Mouse (Mus musculus) fat pad, adult 2 months (tissue): Measurements from ENCODE around the gene March8.
A peak's percentile ranks its signal among the peaks of the same experiment; 100 is the strongest.
"Not testable (repeated sequence)": the region's sequence is repeated elsewhere in the genome, so short reads cannot be mapped to it uniquely, and the experiment has no call there.

Experiments used
- DNase-seq: peaks from one replicate; pipeline ENCODE4 v3.0.0-alpha.2; 2011; ENCODE audit warnings: low read depth, low spot score; ENCODE audit errors: extremely low read depth

March8 gene

DNA sequence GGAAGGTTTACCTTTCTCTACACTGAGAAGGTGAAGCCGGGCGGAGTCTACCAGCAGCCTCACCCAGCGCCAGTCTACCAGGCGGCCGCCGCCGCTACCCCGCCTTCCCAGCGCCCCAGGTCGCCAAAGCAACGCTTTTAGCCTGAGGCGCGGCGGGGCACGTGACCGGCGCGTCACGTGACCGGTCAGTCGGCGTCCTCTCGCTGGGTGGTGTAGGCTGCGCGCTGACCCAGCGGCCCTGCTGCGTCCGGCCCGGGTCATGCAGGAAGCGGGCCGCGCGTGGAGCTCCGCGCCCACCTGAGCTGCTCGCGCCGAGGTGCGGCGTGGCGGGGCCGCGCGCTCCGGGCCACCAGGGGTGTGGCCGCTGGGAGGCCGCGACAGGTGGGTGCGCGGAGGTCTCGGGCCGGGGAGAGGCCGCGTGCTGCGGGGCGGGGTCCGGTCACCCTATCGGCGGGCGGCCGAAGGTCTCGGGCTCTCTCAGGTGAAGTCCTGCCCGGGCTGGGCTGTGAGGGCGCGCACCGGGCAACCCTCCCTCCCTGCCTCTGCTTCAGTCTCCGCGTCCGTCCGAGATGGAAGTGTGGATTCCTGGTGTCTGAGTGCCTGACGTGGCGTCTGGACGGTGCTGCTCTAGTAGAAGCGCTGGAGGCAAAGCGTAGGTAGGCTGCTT is at the start of gene March8:
Gene March8, plus strand, starts transcription at position 190 of the 667 bp plus-strand sequence.
- peak; percentile 45 for DNase-seq

DNA sequence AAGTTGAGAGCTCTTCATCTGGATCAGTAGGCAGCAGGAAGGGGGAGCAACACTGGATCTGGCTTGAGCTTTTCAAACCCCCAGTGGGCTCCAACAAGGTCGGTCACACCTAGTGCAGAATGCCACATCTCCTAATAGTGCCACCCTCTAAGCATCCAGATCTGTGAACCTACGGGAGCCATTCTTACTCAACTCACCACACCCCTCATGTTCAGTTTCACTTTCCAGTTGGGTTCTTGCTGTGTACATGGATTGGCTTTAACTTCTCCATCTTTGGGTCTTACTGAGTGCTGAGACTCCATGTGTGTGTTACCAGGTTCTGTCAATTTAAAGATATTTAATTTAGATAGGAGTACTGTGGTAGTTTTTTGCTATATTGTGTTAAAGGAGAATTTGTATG is 26.4 kb upstream of the March8 start:
- DNase-seq = no peak

DNA sequence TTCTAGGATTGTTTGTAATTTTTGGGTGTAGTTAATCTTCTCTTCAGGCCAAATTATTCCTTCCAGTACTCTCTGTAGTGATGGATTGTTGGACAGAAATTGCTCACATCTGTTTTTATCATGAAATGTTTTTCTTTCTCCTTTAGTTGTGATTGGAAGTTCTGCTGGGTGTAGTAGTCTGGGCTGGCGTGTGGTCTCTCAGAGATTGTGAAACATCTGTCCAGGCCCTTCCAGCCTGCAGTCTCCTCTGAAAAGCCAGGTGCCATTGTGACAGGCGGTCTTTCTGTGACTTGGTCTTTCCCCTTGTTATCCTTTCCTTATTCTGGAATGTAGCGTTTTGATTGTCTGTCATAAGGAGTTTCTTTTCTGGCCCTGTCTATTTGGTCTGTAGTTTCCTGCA is 18.6 kb upstream of the March8 start:
- DNase-seq = no peak

DNA sequence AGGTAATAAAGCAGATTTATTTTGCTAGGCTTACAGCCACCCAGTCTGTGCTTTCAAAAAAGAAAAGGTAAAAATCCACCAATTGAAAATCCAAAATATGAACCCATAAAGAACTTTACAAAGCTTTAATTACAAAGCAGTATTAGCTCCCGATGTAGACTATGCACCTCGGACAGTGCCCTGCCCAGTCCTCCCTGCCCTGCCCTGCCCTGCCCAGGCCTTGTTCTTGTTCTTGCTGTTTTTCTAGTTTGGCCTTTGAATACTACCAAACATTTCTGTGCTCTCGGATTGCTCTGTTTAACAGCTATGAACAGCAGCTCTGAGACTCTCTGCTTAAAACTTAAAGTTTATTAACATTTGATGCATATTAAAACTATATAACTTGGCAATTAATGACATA is 11.2 kb upstream of the March8 start:
- DNase-seq = no peak

DNA sequence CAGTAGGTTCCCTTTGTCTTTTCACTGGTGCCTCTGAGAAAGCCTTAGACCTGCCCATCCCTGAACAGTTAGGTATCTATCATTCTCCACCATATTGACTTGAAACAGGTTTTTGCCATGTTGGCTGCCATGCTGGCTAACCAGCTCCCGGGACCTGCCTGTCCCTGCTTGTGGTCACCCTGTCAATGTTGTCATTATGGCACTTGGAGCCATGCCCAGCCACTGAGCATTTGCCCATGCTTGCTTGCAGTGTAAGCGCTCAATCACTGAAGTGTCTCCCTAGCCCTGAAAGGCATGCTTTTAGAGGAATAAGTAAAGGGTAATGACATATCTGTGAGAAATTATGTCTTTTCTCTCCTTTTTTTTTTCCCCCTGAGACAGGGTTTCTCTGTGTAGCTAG is 6.4 kb upstream of the March8 start:
- no peak for DNase-seq

DNA sequence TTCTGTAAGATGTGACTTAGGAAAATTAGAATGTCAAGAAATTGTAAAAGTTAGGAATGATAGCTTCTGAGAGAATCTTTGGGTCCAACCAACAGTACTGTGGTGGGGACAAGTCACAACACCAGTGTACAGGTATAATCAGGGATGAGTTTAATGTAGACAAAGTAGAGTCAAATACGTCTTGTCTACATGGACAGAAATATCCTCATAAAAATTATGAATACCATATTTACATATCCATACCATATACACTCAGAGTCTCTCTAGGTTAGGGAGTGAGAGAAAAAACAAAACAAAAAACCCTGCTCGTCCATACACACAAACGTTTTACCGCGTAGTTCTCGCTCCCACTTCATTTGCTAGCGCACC is 374 bp upstream of the March8 start:
- no peak for DNase-seq

DNA sequence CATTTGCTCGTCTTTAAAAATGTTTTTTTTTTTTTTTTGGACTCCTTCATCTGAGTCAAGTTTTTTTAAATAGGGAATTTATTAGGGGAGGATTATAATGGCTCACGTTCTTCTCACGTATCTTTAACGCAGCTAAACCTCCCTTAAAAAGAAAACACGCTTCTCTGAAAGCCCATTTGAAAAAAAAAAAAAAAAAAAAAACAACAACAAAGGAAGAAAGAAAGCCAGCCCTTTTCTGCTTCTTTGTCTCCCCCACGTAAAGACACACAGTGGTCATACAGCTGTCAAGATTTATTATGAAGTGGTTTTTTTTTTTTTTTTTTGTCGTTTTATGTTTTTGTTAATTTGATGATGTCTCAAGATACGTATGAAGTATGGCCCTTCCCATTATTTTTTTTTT is 696 bp downstream of the March8 start:
- DNase-seq = no peak

DNA sequence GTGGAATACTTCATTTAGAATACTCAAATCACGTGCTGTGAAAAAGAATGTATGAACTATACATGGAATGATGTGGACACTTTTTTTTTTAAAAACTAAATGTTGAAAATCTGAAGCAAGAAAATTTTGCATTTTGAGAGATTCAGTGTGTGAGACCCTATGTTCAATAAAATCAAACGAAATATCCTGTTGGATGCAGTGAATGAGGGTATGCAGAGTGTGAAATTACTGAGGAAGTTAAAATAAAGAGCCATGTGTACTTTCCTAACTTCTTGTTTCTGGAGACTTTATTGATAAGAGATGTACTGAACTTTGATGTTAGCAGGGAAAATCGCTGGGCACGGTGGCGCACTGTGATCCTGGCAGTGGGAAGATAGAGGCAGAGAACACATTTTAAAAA is 1.3 kb downstream of the March8 start:
- no peak for DNase-seq

DNA sequence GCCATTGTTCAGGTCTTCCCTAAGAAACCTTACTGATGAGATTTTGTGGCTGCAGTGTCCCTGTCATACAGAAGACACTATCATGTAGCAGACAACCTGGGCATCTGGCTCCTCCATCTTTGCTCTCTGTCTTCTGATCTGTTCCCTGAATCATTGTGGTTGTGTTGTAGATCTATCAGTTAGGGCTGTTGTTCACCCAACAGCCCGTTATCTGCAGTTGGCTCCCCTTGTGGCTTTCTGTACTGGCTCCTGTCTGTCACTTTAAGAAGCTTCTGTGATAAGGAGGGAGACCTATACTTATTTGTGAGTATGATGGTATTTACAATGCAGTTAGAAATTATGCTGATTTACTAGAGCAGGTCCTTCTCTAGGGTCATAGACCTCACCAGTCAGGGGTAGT is 2.7 kb downstream of the March8 start:
- DNase-seq = no peak

DNA sequence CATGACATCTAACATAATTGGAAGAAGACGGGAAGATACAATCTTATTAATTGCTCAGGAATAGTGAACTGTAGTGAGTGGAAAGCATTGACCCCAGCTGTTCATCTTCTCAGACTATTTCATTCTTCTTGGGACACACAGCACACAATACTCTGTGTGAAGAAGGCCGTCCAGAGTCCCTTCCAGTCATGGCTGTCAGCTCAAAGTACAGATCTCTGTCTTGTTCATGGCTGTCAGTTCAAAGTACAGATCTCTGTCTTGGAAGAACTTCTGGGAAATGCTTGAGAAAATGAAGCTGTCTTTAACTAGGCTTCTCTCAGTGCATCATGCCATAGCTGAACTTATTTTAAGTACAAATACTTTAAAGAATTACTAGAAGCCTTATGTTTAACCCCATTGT is 10.1 kb downstream of the March8 start:
- DNase-seq = no peak

DNA sequence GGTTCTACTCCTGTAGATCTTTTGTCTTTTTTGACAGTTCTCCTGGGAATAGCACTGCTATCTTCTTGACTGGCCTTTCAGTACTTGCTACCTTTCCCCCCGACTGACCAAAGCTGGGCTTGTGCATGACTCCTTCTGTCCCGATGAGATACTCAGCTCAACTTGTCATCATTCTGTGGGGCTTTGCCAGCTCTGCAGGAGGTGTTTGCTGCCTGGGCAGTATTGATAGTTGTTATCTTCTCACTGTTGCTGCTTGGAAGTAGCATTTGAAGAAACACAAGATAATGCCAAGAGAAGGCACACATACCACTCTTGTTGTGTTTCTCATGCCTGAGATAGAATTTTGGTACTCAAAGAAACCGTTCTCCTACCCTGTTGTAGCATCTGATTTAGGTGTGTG is 12.2 kb downstream of the March8 start:
- DNase-seq = no peak

DNA sequence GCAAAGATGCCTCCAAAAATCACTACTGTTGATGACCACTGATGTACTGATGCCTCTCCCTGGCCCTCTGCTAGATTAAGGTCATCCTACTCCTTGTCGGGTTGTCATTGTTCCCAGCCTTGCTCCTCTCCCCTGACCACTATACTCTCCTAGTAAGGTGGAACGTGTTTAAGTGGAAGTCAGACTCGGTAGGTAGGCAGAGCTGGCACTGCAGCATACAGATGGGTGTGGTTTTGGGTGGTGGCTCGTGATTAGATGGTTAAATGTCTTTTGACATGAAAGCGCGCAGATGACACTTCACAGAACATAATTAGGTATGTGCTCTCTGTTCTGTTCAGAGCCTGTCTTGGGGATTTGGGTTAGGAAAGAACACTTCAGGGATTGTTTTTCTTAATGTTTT is 12.8 kb downstream of the March8 start:
- DNase-seq = no peak

DNA sequence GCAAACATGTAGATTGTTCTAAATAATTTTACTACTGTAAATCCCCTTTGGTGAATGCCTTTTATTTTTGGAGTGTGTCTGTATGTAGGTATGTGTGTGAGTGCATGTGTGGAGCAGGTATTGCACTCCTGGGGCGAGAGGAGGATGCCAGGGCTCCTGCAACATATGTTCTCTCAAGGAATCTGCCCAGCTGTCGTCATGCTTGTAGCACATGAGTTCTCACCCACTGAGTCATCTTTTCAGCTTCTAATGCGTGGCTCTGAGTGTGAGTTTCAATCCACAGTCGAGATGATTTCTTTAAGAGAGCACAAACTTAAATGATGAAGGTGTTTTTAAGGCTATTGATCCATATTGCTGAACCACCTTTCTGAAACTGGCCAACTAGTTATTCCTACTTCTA is 13.7 kb downstream of the March8 start:
- no peak for DNase-seq

DNA sequence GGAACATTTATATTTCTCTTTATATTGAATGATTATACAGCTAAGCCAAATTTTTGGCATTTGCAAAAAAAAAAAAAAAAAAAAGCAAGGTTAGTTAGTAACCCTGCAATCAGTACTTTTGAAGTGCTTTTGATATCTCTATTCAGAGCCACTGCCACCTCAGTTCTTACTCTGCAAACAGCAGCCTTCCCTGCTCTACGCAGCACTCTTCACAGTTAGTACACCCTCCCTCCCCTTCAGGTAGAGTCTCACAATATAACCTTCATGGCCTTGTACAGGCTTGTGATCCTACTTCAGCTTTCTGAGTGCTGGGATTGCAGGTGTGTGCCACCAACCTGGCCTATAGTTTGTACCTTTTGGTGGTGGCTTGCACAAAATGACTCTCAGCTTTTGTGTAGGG is 15.6 kb downstream of the March8 start:
- no peak for DNase-seq

DNA sequence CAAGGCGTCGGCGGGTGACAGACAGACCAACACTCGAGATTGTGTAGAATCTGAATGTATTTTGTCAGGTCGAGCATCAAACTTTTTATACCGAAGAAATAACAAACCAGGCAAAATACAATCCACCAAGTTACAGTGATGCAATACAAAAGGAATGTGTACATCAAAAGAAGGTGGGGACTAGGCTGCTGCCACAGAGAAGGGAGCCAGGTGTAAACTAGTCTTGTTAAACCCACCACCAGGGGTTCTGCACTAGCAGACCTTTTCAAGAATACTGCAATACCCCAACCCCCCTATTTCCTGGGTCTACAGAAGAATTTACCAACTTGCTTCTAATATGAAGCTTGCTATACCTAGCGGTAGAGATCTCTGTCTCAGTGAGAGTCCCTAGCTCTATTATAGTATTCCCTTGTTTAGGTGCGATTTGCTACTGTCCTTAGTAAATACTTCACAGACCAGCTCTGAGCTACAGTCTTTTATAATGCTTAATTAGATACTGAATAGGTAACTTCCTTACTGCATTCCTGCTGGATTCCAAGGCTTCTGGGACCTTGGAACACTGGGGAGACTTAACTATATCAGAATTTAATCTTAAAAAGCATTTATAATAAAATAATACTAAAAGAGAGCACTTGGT is 18.6 kb downstream of the March8 start:
- DNase-seq = not testable (repeated sequence)

DNA sequence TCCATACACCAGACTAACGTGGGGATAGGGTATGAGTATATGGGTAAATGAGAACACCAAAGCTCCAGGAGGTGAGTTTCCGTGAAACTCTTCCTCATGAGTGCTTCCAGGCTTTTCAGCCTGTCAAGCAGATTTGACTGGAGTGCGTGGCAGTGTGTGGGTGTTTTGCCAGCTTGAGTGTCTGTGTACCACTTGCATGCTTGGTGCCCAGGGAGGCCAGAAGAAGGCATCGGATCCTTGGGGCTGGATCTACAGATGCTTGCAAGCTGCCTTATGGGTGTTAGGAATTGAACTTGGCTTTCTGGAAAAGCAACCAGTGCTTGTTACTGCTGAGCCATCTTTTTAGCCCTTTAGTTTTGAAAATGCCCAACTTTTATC is 19.1 kb downstream of the March8 start:
- no peak for DNase-seq

DNA sequence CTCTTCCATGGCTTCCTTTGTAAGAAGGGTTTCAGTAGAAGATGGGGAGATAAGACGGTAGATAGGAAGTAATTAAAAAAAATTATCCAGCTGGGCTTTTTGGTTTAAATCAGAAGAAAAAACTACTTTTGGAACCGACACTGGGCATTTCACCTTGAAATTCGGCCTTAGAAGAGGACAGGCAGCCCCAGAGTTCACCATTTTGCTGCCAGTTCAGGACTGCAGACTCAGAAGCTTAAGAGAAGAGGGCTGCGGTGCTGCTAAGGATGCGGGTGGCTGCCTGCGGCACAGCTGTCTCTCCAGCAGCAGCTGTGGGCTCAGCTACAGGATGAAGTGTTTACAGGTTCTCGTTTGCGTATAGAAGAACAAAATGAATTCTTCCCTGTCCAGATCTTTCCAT is 20.2 kb downstream of the March8 start:
- no peak for DNase-seq

DNA sequence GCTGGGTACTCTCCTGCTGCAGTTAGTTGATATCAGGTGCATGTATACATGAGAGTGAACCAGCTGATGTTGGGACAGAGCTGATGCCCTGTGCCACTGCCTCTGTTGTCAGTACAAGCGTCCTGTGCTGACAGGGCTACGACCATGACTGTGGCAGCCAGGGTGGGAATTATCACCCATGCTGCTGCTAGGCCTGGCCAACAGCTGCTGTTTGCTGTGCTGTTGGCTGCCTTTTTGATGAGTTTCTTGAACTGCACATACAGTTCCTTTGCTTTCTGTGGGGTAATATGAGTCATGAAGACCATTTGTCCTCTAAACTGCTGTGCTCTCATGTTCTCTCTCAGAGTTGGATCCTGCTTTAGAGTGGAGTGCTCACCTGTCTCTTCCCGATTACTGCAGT is 21.4 kb downstream of the March8 start:
- DNase-seq = no peak

DNA sequence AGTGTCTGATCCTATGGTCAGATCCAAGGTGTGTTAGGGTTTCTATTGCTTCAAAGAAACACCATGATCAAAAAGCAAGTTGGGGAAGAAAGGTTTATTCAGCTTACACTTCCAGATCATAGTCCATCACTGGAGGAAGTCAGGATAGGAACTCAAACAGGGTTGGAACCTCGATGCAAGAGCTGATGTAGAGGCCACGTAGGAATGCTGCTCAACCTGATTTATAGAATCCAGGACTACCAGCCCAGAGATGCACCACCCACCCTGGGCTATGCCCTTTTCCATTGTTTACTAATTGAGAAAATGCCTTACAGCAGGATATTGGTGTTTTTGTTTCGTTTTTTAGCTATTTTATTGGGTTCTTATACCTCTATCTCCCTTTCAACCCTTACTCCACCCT is 23.6 kb downstream of the March8 start:
- DNase-seq = no peak

DNA sequence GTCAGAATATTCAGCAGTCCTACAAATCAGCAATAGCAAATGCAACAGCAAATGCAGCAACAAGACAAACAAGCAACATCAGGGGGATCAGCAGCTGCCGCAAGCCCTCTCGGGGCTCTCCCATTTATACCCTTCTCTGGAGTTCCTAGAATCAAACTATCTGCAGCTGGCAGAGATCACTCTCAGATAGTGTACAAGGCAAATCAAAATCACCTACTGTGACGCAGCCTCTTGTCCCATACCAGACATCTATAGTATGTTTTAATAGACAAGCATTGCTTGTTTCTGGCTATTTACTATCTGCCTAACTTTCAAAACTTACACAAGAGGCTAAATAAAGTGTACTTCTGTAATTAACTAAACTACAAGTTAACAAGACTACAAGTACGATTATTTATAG is 24.2 kb downstream of the March8 start:
- DNase-seq = no peak

DNA sequence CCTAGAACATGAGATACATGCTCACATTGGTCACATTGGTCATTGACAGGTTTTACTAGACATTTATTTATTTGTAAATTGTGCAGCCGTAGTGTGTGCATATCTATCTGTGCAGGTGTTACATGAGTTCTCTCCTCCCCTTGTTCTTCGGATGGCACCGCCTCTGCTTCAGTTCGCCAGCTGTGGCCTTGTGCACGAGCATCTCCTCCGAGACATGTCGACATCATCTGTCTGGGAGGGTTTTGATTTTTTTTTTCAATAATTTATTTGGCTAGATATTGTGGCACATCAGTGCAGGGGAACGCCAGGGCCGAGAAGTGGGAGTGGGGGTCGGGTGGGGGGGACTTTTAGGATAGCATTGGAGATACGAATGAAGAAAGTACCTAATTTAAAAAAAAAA is 30.1 kb downstream of the March8 start:
- no peak for DNase-seq

DNA sequence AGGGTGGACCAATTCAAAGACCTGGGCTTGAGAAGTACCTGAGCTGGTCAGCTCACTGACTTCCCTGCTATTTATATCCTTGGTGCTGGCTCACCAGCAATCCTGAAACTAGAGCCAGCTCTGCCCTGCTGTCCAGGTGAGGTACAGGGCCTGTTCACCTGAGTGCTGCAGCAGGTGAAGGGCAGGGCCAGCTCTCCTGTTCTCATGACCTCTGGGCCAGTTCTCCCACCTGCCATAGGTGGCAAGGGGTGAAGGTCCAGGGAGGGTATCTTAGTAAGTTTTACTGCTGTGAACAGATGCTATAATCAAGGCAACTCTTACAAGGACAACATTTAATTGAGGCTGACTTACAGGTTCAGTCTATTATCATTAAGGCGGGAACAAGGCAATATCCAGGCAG is 32.0 kb downstream of the March8 start:
- no peak for DNase-seq
